In genomic region chr12:99392944-99393866, GRCm38 (mm10) we compare ENCODE assay signal across 8 mouse cellular contexts.
DNase-seq lines count a peak whose midpoint lies in the region; ATAC-seq lines count a peak whose summit lies in the region.

No protein-coding gene starts in this region.

- H3K36me3 ChIP-seq in hindbrain, embryonic 16.5 days (ENCODE audit: control insufficient read depth, insufficient read depth, low read length) = no peaks in the 10 kb centered on the region
- 0 out of 2 replicates have a peak, but pooled peaks cover 4% of the 10 kb centered on the region for H3K36me3 ChIP-seq in macrophage (ENCODE audit: inconsistent target)

- H3K4me1 ChIP-seq in hindbrain, embryonic 16.5 days (ENCODE audit: control insufficient read depth, insufficient read depth, low read depth, low read length) = peaks cover 16% of the 10 kb centered on the region

- WGBS in hindbrain, embryonic 16.5 days = under 1% methylated on average over 71 of the region's 71 CpGs
- 2% methylated on average over 67 of the region's 71 CpGs for WGBS in macrophage (ENCODE audit: missing documents)

- no peaks in the 10 kb centered on the region for H3K27me3 ChIP-seq in hindbrain, embryonic 16.5 days (replicated peaks; ENCODE audit: control insufficient read depth, insufficient read depth, low read length)

- H3K27ac ChIP-seq in hindbrain, embryonic 16.5 days (ENCODE audit: low read depth, low read length) = peak overlapping the region; percentile 89
- H3K27ac ChIP-seq in macrophage = peak overlapping the region; percentile 50

- H3K4me2 ChIP-seq in hindbrain, embryonic 16.5 days (ENCODE audit: low read length) = peak overlapping the region; percentile 83

- peak overlapping the region; percentile 93 for H3K4me3 ChIP-seq in hindbrain, embryonic 16.5 days (ENCODE audit: low read length)
- H3K4me3 ChIP-seq in macrophage (ENCODE audit: inconsistent target) = peak overlapping the region; percentile 43

- H3K9ac ChIP-seq in hindbrain, embryonic 16.5 days (ENCODE audit: low read depth, low read length) = peak overlapping the region; percentile 86

- peak; percentile 89 for ATAC-seq in hindbrain, embryonic 16.5 days

- no peaks in the 10 kb centered on the region for H3K9me3 ChIP-seq in hindbrain, embryonic 16.5 days (ENCODE audit: control insufficient read depth, low read length)

- H3K79me2 ChIP-seq in macrophage (ENCODE audit: inconsistent target) = peaks cover 30% of the 10 kb centered on the region; the same call in 1 of the 2 replicates

- DNase-seq in R1 (ENCODE audit: low read depth, low spot score) = peak; percentile 86
- DNase-seq in cerebellum, postnatal 36 days = peak; percentile 74 to 81
- DNase-seq in gastrocnemius, adult 18-20 months (ENCODE audit: low spot score) = peak; percentile 88
- DNase-seq in left cerebral cortex, adult 18-20 months (ENCODE audit: low spot score in 2 of 2) = peak; percentile 68 to 84
- peak; percentile 73 for DNase-seq in retina, postnatal 7 days (ENCODE audit: low read depth, low spot score)
- DNase-seq in urinary bladder, adult 18-20 months (ENCODE audit: low spot score in 2 of 2) = peak; percentile 82 to 88

Comparison
In these comparisons a context has a peak if more than half of its experiments do, and no peak if none do; other contexts are left out.
1. Peak in every context shown above with its lines: DNase-seq, ATAC-seq, H3K4me3 ChIP-seq and H3K27ac ChIP-seq.